Mouse (Mus musculus): ENCODE data around the gene Kalrn.

GRCm38 (mm10) chr16:34525205-34525604 lies 48.1 kb downstream of the Kalrn start:
- TF ChIP-seq CTCF (conservative IDR thresholded peaks at IDR 0.05; ENCODE audit: low read length) (no peak), NANOG (IDR thresholded peaks at IDR 0.05; ENCODE audit: borderline replicate concordance, low read length) (no peak)

Measured in E14TG2a.4 (cell line).